Mouse (Mus musculus) myocyte (in vitro differentiated cells): ENCODE data around the gene Tcerg1l. TPM values are rescaled to one million over a fixed set of nuclear protein-coding genes. Genes with fewer than 3 reads are reported as not detected.

Source experiments
- H3K27me3 ChIP-seq: one replicate; pipeline ENCODE4 v1.6.1; 2011; ENCODE audit not compliant: control insufficient read depth, insufficient read depth, insufficient read length
- H3K36me3 ChIP-seq: one replicate; pipeline ENCODE4 v1.6.1; 2011; ENCODE audit not compliant: control insufficient read depth, insufficient read depth
- H3K4me2 ChIP-seq: one replicate; pipeline ENCODE4 v1.6.1; 2011; ENCODE audit warnings: low read depth, control low read depth
- H3K4me3 ChIP-seq: one replicate; pipeline ENCODE4 v1.5.1; 2011; ENCODE audit warnings: mild to moderate bottlenecking, control low read depth, moderate library complexity
- H3K79me2 ChIP-seq: one replicate; pipeline ENCODE4 v1.6.1; 2011; ENCODE audit not compliant: control insufficient read depth, insufficient read depth
- H3ac ChIP-seq: one replicate; pipeline ENCODE4 v1.6.1; 2011; ENCODE audit not compliant: control insufficient read depth, insufficient read length
- CEBPB ChIP-seq: IDR thresholded peaks from 2 replicates; pipeline ENCODE4 v1.6.1; 2011; ENCODE audit warnings: mild to moderate bottlenecking, moderate library complexity; ENCODE audit not compliant: poor library complexity, insufficient read depth, severe bottlenecking
- E2F4 ChIP-seq: IDR thresholded peaks from one replicate; pipeline ENCODE4 v1.6.1; 2011; ENCODE audit warnings: mild to moderate bottlenecking, control low read depth, moderate library complexity; ENCODE audit not compliant: insufficient read depth
- MAX ChIP-seq: IDR thresholded peaks from one replicate; pipeline ENCODE4 v1.6.1; 2011; ENCODE audit warnings: low read depth, mild to moderate bottlenecking, control low read depth
- MYOD1 ChIP-seq, 3 experiments: IDR thresholded peaks; one replicate each; pipeline ENCODE4 v1.6.1; 2011; ENCODE audit warnings: control low read depth in 2 of 3, low read depth in 2 of 3, mild to moderate bottlenecking in 2 of 3, moderate library complexity in 1 of 3; ENCODE audit not compliant: insufficient read length in 2 of 3, control insufficient read depth in 1 of 3
- MYOG ChIP-seq, 3 experiments: IDR thresholded peaks; one replicate each; pipeline ENCODE4 v1.6.1; 2011; ENCODE audit warnings: control low read depth in 2 of 3, low read depth in 2 of 3, mild to moderate bottlenecking in 2 of 3; ENCODE audit not compliant: insufficient read length in 2 of 3, control insufficient read depth in 1 of 3, insufficient read depth in 1 of 3
- POLR2A ChIP-seq: IDR thresholded peaks from one replicate; pipeline ENCODE4 v1.6.1; 2011; ENCODE audit warnings: low read depth, mild to moderate bottlenecking, control low read depth, moderate library complexity; ENCODE audit not compliant: insufficient read length
- POLR2AphosphoS2 ChIP-seq: IDR thresholded peaks from one replicate; pipeline ENCODE4 v1.6.1; 2011; ENCODE audit warnings: low read depth, control low read depth; ENCODE audit not compliant: insufficient read length
- REST ChIP-seq: IDR thresholded peaks from one replicate; pipeline ENCODE4 v1.6.1; 2011; ENCODE audit warnings: mild to moderate bottlenecking, control low read depth, moderate library complexity; ENCODE audit not compliant: insufficient read depth, insufficient read length
- SRF ChIP-seq: IDR thresholded peaks from one replicate; pipeline ENCODE4 v1.6.1; 2011; ENCODE audit warnings: low read depth; ENCODE audit not compliant: control insufficient read depth, insufficient read length
- TCF12 ChIP-seq: IDR thresholded peaks from one replicate; pipeline ENCODE4 v1.6.1; 2011; ENCODE audit warnings: mild to moderate bottlenecking, control low read depth; ENCODE audit not compliant: poor library complexity, insufficient read depth, severe bottlenecking
- TCF3 ChIP-seq: IDR thresholded peaks from one replicate; pipeline ENCODE4 v1.6.1; 2011; ENCODE audit warnings: low read depth, control low read depth; ENCODE audit not compliant: insufficient read length
- USF1 ChIP-seq: IDR thresholded peaks from one replicate; pipeline ENCODE4 v1.6.1; 2011; ENCODE audit warnings: low read depth, mild to moderate bottlenecking, control low read depth, moderate library complexity
- polyA plus RNA-seq: library from polyadenylated mRNA; unstranded; fragments of >200 nt; fragmentation: generic; extraction: Trizol; gene quantifications from one replicate; pipeline ENCODE4 v1.2.1, GENCODE M21; 2012; ENCODE audit warnings: missing spikeins

Gene Tcerg1l
- polyA plus RNA-seq, 1 experiment: not detected

DNA sequence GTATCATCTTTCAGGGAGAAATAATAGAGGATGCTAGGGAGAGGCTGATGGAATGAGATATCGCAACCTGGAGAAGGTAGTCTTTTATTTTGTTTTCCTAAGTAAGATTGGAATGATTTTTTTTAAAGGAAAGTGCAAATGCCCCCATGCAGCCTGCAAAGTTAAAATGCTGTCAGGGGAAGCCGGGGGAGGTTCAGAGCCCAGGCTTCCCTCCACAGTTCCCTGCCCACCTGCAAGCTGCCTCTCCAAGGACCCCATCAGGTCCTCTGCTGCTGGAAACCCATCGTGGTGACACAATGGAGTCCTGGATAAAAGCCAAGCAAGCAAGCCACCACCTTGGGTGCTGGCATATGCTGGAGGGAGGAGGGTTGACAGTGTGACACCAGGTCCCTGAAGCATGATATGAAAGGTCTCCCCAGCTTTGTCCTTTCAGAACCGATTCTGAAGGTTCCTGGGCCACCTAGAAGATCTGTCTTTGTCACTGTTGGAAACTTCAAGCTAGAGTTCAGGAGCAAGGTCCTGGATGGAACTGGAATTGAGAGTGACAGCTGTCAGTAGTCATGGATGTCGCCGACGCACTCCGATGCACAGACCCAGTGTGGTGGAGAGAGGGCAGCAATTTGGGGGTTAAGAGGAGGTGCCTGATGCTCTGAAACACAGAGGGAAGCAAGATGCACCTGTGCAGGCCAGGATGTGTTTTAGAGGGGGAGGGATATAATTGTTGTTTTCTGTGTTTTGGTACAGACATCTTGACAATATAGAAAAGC is 3.2 kb upstream of the Tcerg1l start:
- no peak for TF ChIP-seq POLR2A
- no peak for TF ChIP-seq REST
- TF ChIP-seq SRF: no peak
- TF ChIP-seq MYOD1 (IDR thresholded peaks at IDR 0.05; ENCODE audit: control insufficient read depth in 1 of 3, insufficient read length in 2 of 3, low read depth in 2 of 3): no peak
- TF ChIP-seq TCF3: no peak
- TF ChIP-seq POLR2AphosphoS2: no peak
- TF ChIP-seq CEBPB: no peak
- TF ChIP-seq TCF12: no peak
- no peak for TF ChIP-seq MAX
- no peak for TF ChIP-seq USF1
- TF ChIP-seq MYOG (IDR thresholded peaks at IDR 0.05; ENCODE audit: control insufficient read depth in 1 of 3, insufficient read depth in 1 of 3, insufficient read length in 2 of 3, low read depth in 2 of 3): no peak
- no peak for TF ChIP-seq E2F4
- Histone ChIP-seq H3K79me2 (no peaks in the 10 kb centered on the region), H3ac (no peak overlapping the region), H3K27me3 (no peaks in the 10 kb centered on the region), H3K4me2 (no peak overlapping the region), H3K36me3 (no peaks in the 10 kb centered on the region), H3K4me3 (no peak overlapping the region)

DNA sequence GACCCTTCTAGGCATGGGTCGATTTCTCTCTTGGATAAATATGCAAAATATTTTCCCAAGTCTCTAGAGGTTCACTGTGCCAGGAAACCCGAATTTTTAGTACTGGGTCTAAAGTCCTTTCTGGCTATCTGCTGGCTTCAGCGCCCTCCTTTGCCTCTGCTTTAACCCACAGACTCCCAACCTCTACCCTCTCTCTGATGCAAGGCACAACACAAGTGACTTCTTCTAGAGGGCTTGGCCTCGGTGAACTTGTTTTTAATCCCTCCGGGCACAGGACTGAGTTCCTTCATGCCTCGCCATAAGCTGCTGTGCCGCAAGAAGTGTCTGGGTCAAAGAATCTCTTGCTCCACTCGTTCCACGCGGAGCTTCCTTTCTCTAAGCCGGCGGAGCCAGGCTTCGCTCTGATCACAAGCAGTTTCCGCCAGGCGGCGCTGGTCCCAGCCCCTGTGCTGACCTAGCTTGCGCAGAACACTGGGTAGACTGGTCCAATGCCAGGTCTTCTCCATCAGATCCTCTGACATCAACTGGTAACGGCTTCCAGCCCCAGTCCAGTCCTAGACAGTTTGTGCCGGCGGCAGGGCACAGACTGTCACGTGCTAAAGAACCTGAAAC is 758 bp upstream of the Tcerg1l start:
- H3ac ChIP-seq: no peak overlapping the region
- H3K79me2 ChIP-seq: no peaks in the 10 kb centered on the region
- H3K4me3 ChIP-seq: no peak overlapping the region
- no peaks in the 10 kb centered on the region for H3K36me3 ChIP-seq
- TF ChIP-seq REST (no peak), TCF12 (no peak), MYOD1 (IDR thresholded peaks at IDR 0.05; ENCODE audit: control insufficient read depth in 1 of 3, insufficient read length in 2 of 3, low read depth in 2 of 3) (no peak), MYOG (IDR thresholded peaks at IDR 0.05; ENCODE audit: control insufficient read depth in 1 of 3, insufficient read depth in 1 of 3, insufficient read length in 2 of 3, low read depth in 2 of 3) (no peak), POLR2A (no peak), SRF (no peak), USF1 (no peak), TCF3 (no peak)
- no peaks in the 10 kb centered on the region for H3K27me3 ChIP-seq
- H3K4me2 ChIP-seq: no peak overlapping the region

DNA sequence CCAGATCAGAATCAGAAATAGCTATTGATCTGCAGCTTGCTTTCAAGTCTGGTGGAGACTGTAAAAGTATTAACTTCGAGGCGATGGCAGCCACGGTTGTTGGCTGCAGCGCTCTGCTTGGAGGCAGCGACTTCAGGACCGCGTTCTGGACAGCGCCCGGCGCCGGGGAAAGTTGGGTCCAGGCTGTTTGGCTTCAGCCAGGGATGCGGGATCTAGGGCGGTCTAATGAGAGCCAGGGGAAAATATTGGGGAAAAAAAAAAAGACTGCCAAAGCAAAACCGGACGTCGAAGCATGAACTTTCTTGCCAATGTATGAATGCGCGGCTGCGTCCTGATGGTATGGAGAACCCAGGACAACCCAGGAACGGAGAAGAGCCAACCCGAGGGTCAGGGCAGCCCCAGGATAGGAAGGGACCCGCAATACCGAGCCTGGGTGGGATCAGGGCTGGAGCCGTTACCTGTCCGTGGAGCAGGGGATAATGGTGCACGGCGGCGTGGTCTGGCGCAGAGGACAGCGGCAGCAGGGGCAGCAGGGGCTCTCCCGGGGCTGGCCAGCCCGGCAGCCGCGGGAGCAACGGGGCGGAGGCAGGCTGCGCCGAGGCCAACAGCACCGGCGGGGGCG is 556 bp downstream of the Tcerg1l start:
- no peak overlapping the region for H3ac ChIP-seq
- H3K36me3 ChIP-seq: no peaks in the 10 kb centered on the region
- no peak overlapping the region for H3K4me2 ChIP-seq
- no peak overlapping the region for H3K4me3 ChIP-seq
- TF ChIP-seq E2F4: no peak
- TF ChIP-seq SRF: no peak
- TF ChIP-seq MYOG (IDR thresholded peaks at IDR 0.05; ENCODE audit: control insufficient read depth in 1 of 3, insufficient read depth in 1 of 3, insufficient read length in 2 of 3, low read depth in 2 of 3): no peak
- TF ChIP-seq POLR2AphosphoS2: no peak
- TF ChIP-seq TCF12: no peak
- H3K27me3 ChIP-seq: no peaks in the 10 kb centered on the region
- H3K79me2 ChIP-seq: no peaks in the 10 kb centered on the region

DNA sequence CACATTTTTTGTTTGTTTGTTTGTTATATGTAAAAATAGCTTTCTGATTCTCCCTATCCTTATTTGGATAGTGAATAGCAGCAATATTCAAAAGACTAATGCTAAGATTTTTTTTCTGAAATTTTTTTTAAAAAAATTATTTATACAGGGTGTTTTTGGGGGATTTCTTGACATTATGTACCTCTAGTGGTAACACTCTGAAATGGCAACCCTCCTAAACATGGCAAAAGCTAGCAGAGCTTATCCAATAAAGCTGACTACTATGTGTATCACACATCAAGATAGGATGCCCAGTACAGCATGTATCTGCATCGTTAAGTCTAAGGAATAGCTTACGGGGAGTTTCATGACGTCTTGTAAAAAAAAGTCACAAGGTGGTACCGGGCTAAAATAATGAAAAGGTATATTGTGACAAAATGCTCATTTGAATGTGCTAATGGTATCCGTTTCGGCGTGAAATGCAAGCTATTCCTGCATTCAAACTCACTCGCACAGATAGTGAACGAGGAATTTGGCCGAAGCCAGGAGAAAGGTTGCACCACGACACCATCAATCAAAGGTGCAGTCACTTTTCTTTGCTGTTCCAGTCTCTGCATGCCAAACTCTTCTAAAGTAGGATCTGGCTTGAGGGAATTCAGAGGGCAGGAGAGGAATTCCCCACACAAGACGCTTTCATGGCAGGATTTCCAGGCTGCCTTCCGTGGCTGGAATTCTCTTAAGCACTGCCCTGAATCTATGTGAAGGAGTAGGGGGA is 1.2 kb downstream of the Tcerg1l start:
- Histone ChIP-seq H3ac (no peak overlapping the region), H3K36me3 (no peaks in the 10 kb centered on the region), H3K4me2 (no peak overlapping the region), H3K79me2 (no peaks in the 10 kb centered on the region), H3K27me3 (no peaks in the 10 kb centered on the region), H3K4me3 (no peak overlapping the region)
- TF ChIP-seq E2F4 (no peak), USF1 (no peak), POLR2A (no peak), TCF3 (no peak)

DNA sequence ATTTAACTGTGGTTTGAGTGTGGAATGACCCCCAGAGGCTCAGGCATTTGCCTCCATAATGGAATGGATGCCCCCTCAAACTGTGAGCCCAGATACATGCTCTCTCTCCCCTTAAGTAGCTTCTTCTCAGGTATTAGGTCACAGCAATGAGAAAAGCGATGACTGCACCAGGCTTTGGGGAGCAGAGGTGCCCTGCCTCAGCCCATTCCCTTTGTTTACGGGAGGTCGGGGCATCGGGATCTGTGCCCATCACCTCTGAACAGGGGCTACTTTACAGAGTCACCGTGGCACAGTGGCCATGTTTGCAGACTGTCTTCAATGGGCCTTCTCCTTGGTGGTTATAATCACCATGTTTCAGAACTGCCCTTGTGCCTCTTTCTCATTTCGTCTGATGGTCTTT is 7.6 kb downstream of the Tcerg1l start:
- Histone ChIP-seq H3K4me3 (no peak overlapping the region), H3K36me3 (no peaks in the 10 kb centered on the region), H3ac (no peak overlapping the region), H3K27me3 (no peaks in the 10 kb centered on the region), H3K4me2 (no peak overlapping the region), H3K79me2 (no peaks in the 10 kb centered on the region)
- TF ChIP-seq E2F4: no peak
